Mouse (Mus musculus) lung, postnatal 25 days (tissue): ENCODE measurements around the gene Olfr1461.

ENCODE experiments used
- DNase-seq: peaks from one replicate; pipeline ENCODE4 v3.0.0; 2022; ENCODE audit warnings: low spot score

The Olfr1461 gene

DNA sequence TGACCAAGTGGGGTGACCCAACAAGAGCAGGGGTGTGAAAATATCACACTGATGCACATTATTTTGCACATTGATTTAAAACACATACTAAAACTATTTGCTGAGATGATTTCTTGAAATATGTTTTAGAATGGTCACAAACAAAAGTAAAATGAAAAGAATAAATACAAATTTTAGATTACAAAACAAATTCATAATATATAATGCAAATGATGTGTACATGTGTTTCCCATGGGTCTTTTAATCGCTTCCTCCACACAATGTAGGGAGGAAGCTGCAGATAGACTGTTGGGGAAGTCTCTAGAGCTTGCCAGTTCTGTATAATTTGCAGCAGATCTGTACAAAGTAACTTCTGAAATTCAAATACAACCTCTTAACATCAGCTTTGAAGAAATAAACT, at the start of gene Olfr1461:
Gene Olfr1461 (plus strand): TSS at position 301 of the 400 bp plus-strand sequence.
- DNase-seq = no peak

DNA sequence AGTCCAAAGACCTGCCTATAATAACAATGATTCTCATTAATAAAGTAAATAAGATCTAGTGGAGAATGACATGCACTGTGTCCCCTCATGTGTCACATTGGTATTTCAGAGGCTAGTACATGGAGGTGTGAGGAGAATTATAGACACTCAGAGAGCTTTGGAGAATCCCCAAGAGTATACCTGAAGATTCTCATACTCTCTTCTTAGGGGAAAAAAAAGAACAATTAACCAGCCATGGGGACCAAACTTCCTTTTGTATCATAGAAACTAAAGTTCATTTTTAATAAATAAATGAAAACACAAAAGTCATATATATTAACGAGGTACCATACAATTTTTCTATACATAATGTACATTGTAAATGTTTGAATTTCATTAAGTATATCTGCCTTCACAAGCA, 13.4 kb upstream of the Olfr1461 start, which contains the start of gene Olfr1459:
Gene Olfr1459 (minus strand): TSS at position 101 of the 400 bp plus-strand sequence.
- no peak for DNase-seq

DNA sequence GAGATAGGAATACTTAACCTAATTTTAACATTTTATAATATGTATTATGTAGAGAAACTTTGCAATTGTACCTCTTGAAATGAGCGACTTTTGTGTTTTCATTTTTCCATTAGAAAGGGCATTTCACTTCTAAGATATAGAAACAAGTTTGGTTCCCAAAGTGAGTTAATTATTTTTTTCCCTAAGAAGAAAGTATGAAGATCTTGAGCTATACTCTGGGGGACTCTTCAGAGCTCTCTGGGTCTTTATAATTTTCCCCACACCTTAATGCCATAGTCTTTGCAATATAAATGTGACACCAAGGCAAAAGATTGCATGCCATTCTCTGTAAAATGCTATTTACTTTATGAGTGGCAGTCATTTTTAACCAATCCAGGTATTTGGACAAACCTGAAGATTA, 22.6 kb downstream of the Olfr1461 start, which contains the start of gene Olfr1462:
Gene Olfr1462 (plus strand): TSS at position 301 of the 400 bp plus-strand sequence.
- DNase-seq = no peak
